Mouse (Mus musculus) limb, embryonic 11.5 days (tissue): ENCODE results near the gene Stard3. TPM values are rescaled to one million over a fixed set of nuclear protein-coding genes. Genes with fewer than 3 reads are reported as not detected.

ENCODE experiments used
- ATAC-seq: fragments of 200-750 bp; cut with Nextera tagmentation; 2 replicates; pipeline ENCODE4 v1.8.0; 2017; ENCODE audit warnings: low read depth; ENCODE audit not compliant: insufficient number of reproducible peaks, low FRiP score, low TSS enrichment
- DNase-seq: peaks from one replicate; pipeline ENCODE4 v3.0.0-alpha.2; 2015; ENCODE audit warnings: low spot score
- H3K27ac ChIP-seq: fragments of 300-500 bp; sonication (generic); replicated peaks from 2 replicates; pipeline ENCODE4 v1.5.1; 2014; ENCODE audit warnings: low read depth, mild to moderate bottlenecking, low read length
- H3K27me3 ChIP-seq: fragments of 300-500 bp; sonication (generic); 2 replicates; pipeline ENCODE4 v1.6.1; 2014; ENCODE audit warnings: mild to moderate bottlenecking, low read length, mixed read lengths; ENCODE audit not compliant: control insufficient read depth, insufficient read depth
- H3K36me3 ChIP-seq: fragments of 300-500 bp; sonication (generic); 2 replicates; pipeline ENCODE4 v1.6.1; 2014; ENCODE audit warnings: mild to moderate bottlenecking, low read length, moderate library complexity, mixed read lengths; ENCODE audit not compliant: control insufficient read depth, insufficient read depth
- H3K4me1 ChIP-seq: fragments of 300-500 bp; sonication (generic); 2 replicates; pipeline ENCODE4 v1.6.1; 2014; ENCODE audit warnings: low read length, mixed read lengths; ENCODE audit not compliant: control insufficient read depth, insufficient read depth
- H3K4me2 ChIP-seq: fragments of 300-500 bp; sonication (generic); 2 replicates; pipeline ENCODE4 v1.6.1; 2014; ENCODE audit warnings: low read depth, mild to moderate bottlenecking, moderate library complexity; ENCODE audit not compliant: severe bottlenecking
- H3K4me3 ChIP-seq: fragments of 300-500 bp; sonication (generic); 2 replicates; pipeline ENCODE4 v1.5.1; 2014; ENCODE audit warnings: low read depth, low read length
- H3K9ac ChIP-seq: fragments of 300-500 bp; sonication (generic); 2 replicates; pipeline ENCODE4 v1.6.1; 2014; ENCODE audit warnings: mild to moderate bottlenecking, low read length
- H3K9me3 ChIP-seq: fragments of 300-500 bp; sonication (generic); 2 replicates; pipeline ENCODE4 v1.6.1; 2016; ENCODE audit warnings: low read length; ENCODE audit not compliant: control insufficient read depth
- WGBS: fragments of 180-500 bp; shearing (Covaris S2); extraction: QIAGEN DNeasy Blood & Tissue Kit; methylation state at CpG from one replicate; pipeline ENCODE4 v1.1.7; 2014; 5-methylcytosine and 5-hydroxymethylcytosine counted together
- polyA plus RNA-seq: library from polyadenylated mRNA; unstranded; fragments of >200 nt; fragmentation: Nextera tagmentation; extraction: Ambion mirVana; gene quantifications from 2 replicates; pipeline ENCODE4 v1.2.1, GENCODE M21; 2014

The Stard3 gene
- polyA plus RNA-seq, 1 experiment from 2014 or later = 37.7 TPM

DNA sequence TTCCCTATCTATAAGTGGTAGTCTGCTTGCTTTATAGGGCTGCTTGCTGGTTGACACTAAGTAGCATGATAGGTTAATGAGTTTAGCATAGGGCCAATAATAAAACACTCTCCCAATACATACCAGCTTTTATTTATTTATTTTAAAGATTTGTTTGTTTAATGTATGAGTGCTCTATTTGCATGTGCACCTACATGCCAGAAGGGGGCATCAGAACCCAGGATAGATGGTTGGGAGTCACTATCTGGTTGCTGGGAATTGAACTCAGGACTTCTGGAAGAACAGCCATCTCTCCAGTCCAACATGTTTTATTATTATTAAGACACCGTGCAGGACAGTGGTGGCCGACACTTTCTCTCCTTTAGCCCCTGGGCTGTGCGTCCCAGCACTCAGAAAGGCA, 26.0 kb upstream of the Stard3 start:
- Histone ChIP-seq H3K27me3 (peaks cover 98% of the 10 kb centered on the region), H3K4me3 (no peak overlapping the region), H3K36me3 (no peaks in the 10 kb centered on the region), H3K9me3 (no peaks in the 10 kb centered on the region), H3K4me1 (0 out of 2 replicates have a peak, but pooled peaks cover 7% of the 10 kb centered on the region), H3K4me2 (no peak overlapping the region), H3K9ac (no peak overlapping the region), H3K27ac (no peak overlapping the region)
- DNase-seq = no peak
- 83% methylated on average over 3 of the region's 3 CpGs for WGBS
- no peak for ATAC-seq

DNA sequence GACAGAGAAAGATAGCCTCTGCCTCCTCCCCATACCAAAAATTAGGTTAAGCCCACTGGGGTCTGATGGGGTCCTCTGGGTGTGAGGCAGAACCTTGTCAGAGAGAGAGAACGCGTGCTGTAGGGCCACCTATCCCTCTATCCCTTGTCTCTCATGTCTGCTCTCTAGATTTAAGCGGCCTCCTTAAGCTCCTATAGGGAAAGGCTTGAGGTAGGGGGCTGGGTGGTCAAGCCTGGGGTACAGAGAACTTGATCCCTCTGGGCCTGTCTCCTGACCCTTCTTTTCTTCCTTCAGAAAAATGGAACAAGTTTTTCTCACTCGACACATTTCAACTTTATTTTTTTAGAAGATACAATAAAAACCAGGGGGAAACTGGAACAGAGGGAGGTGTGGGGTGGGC, 25.3 kb upstream of the Stard3 start:
- WGBS = 72% methylated on average over 4 of the region's 4 CpGs
- Histone ChIP-seq H3K27ac (no peak overlapping the region), H3K4me3 (no peak overlapping the region), H3K4me1 (0 out of 2 replicates have a peak, but pooled peaks cover 7% of the 10 kb centered on the region), H3K4me2 (no peak overlapping the region), H3K36me3 (no peaks in the 10 kb centered on the region), H3K27me3 (peaks cover 98% of the 10 kb centered on the region), H3K9ac (no peak overlapping the region), H3K9me3 (no peaks in the 10 kb centered on the region)
- ATAC-seq = no peak
- no peak for DNase-seq

DNA sequence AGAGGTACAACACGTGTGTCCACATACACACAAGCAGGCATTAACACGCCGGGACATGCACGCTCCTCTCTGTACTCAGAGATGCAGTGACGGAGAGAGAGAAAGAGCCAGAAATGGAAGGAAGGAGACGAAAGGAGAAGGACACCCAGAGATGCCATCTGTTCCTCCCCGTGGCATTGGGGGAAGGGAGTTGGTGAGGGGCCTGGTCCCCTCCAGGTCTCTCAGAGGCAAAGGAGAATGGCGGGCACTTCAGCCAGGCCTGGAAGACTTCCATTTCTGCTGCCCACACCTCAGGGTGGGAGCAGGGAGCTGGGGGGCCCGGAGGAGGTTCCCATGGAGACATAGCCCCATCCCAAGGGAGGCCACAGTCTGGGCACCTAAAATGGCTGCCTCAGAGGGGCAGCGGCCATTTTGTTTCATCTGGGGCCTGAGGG, 24.9 kb upstream of the Stard3 start:
- no peaks in the 10 kb centered on the region for H3K36me3 ChIP-seq
- peaks cover 98% of the 10 kb centered on the region for H3K27me3 ChIP-seq
- H3K4me1 ChIP-seq = peaks cover 3% of the 10 kb centered on the region; the same call in 1 of the 2 replicates
- ATAC-seq (no peak), DNase-seq (no peak)
- WGBS = 75% methylated on average over 10 of the region's 10 CpGs
- H3K27ac ChIP-seq = no peak overlapping the region
- H3K9me3 ChIP-seq = no peaks in the 10 kb centered on the region
- no peak overlapping the region for H3K4me2 ChIP-seq
- no peak overlapping the region for H3K9ac ChIP-seq
- H3K4me3 ChIP-seq = no peak overlapping the region

DNA sequence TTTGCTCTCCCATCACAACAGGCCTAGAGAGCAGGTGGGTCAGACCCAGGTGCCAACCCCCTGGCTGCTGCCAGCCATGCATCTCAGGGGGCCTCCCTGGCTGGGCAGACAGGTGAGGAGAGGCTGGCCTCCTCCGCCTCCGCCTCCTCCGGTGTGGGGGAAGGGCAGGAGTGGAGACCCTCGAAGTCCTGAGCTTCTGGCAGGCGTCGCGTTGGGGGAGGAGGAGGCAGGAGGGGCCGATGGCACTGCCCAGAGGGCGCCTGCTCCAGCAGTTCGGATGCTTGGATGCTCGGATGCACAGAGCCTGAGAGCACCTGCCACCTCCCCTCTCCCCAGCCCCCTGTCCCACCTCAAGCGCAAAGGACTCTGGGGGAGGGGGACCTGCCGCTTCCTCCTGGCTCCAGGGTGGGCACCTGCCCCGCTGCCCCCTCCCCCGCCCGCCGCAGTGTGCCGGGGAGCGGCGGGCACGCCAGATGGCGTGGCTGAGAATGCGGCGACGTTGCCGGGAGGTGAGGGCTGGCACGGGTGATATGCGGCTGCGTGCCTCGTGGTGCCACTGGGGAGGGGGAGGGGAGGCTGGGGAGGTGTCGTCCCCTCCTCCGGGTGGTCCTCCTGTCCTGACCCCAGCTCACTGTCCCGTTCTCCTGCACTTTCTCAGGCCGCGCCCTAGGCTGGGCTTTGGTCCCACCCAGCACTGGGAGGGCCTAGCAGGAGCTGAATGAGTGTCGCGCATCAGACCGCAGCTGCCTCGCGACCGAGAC, 24.0 kb upstream of the Stard3 start:
- no peak overlapping the region for H3K4me3 ChIP-seq
- no peak overlapping the region for H3K9ac ChIP-seq
- peaks cover 98% of the 10 kb centered on the region for H3K27me3 ChIP-seq
- no peak overlapping the region for H3K27ac ChIP-seq
- H3K9me3 ChIP-seq = no peaks in the 10 kb centered on the region
- DNase-seq = no peak
- no peaks in the 10 kb centered on the region; the same call in 1 of the 2 replicates for H3K36me3 ChIP-seq
- peaks cover 8% of the 10 kb centered on the region for H3K4me1 ChIP-seq
- no peak for ATAC-seq
- no peak overlapping the region for H3K4me2 ChIP-seq
- WGBS = 3% methylated on average over 38 of the region's 41 CpGs

DNA sequence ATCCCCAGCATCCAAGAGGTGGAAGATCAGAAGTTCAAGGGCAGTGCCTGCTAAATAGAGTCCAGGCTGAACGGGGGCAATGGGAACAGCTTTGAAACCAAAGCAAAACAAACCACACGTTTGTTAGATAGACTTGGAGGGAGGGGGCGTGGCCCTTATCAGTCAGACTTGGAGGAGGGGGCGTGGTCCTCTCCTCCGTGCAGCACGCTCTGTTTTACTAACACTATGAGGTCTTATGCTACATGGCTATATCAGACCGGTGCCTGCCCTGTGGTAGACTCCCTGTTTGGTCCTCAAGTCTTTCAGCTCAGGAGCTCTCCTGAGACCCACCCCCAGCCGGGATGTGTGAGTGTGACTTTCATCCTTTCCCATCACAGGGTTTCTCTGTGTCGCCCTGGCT, 22.9 kb upstream of the Stard3 start:
- no peak overlapping the region for H3K27ac ChIP-seq

DNA sequence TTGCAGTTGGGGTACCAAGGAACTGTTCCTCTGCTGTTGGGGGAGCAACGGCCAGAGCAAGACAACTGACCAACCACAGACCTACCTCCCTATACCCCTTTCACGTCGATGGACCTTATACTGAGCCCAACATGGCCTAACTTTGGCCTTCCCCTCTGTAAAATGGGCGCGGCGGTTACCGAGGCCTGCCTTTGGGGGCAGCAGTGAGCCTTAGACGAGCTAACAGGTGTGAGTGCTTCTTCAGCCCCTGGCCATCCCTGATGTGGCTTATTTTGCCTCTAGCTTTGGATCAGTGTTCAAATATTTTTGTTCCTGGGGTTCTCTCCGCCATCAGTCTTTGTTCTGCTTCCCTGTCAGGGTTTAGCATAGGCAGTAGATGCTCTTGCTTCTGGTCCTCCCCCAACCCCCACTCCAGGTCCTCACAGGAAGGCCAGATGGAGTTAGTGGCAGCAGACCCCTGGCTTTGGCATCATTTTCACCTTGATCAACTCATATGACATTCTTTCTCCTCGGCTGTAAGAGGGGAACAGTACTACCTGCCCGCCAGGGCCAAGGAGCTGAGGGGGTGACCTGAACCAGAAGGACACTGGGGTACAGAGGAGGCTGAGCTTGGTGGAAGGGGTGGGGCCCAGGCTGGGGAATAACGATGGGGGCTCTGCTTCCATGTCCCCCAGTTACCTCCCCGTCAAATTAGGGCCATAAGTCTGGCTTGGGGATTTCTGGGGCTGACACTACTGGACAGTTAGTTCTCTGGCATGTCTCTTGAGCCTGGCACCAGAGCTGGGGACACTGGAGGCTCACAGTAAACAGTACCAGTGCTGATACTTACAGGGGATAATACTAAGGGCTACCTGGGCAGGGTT, 21.7 kb upstream of the Stard3 start:
- Histone ChIP-seq H3K36me3 (no peaks in the 10 kb centered on the region; the same call in 1 of the 2 replicates), H3K9me3 (no peaks in the 10 kb centered on the region), H3K27ac (no peak overlapping the region), H3K4me2 (no peak overlapping the region), H3K4me1 (peaks cover 11% of the 10 kb centered on the region), H3K27me3 (peaks cover 96% of the 10 kb centered on the region), H3K4me3 (no peak overlapping the region), H3K9ac (no peak overlapping the region)
- ATAC-seq = no peak
- no peak for DNase-seq
- 14% methylated on average over 13 of the region's 13 CpGs for WGBS

More for the DNA sequence above, 22.9 kb upstream of the Stard3 start:
- Histone ChIP-seq H3K4me3 (no peak overlapping the region), H3K36me3 (no peaks in the 10 kb centered on the region; the same call in 1 of the 2 replicates), H3K4me2 (no peak overlapping the region), H3K27me3 (peaks cover 98% of the 10 kb centered on the region), H3K9ac (no peak overlapping the region), H3K4me1 (peaks cover 11% of the 10 kb centered on the region), H3K9me3 (no peaks in the 10 kb centered on the region)
- ATAC-seq = no peak
- WGBS = 9% methylated on average over 9 of the region's 9 CpGs
- no peak for DNase-seq

DNA sequence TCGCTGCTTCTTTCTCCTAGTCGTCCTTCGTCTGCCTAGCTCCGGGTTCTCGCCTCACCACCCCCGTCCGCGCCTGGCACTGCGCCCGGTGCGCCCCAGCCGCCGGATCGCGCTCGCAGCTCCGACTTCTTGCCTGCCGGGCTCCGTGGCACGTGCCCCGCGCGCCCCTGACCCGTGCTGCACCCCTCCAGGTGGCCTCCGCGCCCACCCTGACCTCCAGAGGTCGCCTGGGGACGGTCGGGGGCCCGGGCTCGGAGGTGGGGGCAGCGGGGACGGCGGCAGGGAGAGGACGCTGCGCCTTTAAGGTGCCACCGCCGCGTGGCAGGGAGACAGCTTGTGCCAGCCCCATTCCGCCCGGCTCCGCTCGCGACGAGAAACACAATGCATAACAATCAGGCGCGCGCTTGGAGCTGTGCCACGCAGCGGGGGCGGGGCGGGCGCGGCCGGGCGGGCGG, 19.6 kb upstream of the Stard3 start:
- Histone ChIP-seq H3K27ac (no peak overlapping the region), H3K9ac (peak overlapping the region; percentile 34; the same call in 1 of the 2 replicates), H3K4me3 (peak overlapping the region; percentile 34), H3K27me3 (peaks cover 87% of the 10 kb centered on the region), H3K4me2 (peak overlapping the region; percentile 85), H3K4me1 (peaks cover 18% of the 10 kb centered on the region), H3K36me3 (no peaks in the 10 kb centered on the region; the same call in 1 of the 2 replicates), H3K9me3 (no peaks in the 10 kb centered on the region)
- DNase-seq (no peak), ATAC-seq (no peak)
- under 1% methylated on average over 57 of the region's 57 CpGs for WGBS

DNA sequence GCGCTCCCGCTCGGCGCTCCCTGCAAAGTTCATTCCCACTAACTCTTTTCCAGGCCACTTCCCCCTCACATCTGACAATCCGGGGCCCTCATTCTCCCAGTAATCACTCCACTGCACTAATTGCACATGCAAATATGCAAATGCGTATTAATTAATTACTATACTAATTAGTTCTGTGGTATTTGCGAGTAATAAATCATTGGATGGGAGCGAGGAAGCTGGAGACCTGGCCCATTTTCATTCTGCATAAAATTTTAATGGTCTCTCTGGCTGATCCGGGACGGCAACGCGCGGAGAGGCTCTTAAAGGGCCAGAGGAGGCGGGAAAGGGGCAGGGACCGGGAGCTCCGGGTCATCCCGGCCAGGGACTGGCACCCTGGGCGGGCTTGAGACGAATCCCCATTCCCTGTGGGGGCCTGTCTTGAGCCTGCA, 19.1 kb upstream of the Stard3 start:
- Histone ChIP-seq H3K36me3 (no peaks in the 10 kb centered on the region; the same call in 1 of the 2 replicates), H3K9me3 (no peaks in the 10 kb centered on the region), H3K4me3 (peak overlapping the region; percentile 34), H3K27me3 (peaks cover 82% of the 10 kb centered on the region), H3K4me2 (peak overlapping the region; percentile 85), H3K4me1 (peaks cover 18% of the 10 kb centered on the region), H3K9ac (peak overlapping the region; percentile 4; the same call in 1 of the 2 replicates), H3K27ac (no peak overlapping the region)
- ATAC-seq = no peak
- under 1% methylated on average over 19 of the region's 19 CpGs for WGBS
- DNase-seq = no peak
